Mouse (Mus musculus): ENCODE results near the gene Crnkl1. TPM values are rescaled to one million over a fixed set of nuclear protein-coding genes. Genes with fewer than 3 reads are reported as not detected.
"Not testable (repeated sequence)": the region's sequence is repeated elsewhere in the genome, so short reads cannot be mapped to it uniquely, and the experiment has no call there.

Crnkl1 gene
- polyA plus RNA-seq, 1 experiment from 2014 or later: 23.5 TPM

GRCm38 (mm10) chr2:145948402-145948954 is 13.7 kb upstream of the Crnkl1 start:
- no peak overlapping the region for H3K9ac ChIP-seq (ENCODE audit: low read depth, low read length)
- H3K27me3 ChIP-seq (ENCODE audit: control insufficient read depth, insufficient read depth, low read length): no peaks in the 10 kb centered on the region
- no peaks in the 10 kb centered on the region for H3K4me1 ChIP-seq (ENCODE audit: control insufficient read depth, insufficient read depth, low read length)
- no peak overlapping the region for H3K4me2 ChIP-seq
- no peak overlapping the region for H3K4me3 ChIP-seq (ENCODE audit: low read depth, low read length)
- H3K9me3 ChIP-seq (replicated peaks; ENCODE audit: control insufficient read depth, low read length): no peaks in the 10 kb centered on the region
- ATAC-seq (replicated peaks; ENCODE audit: insufficient number of reproducible peaks, low FRiP score, low TSS enrichment): no peak
- H3K36me3 ChIP-seq (ENCODE audit: control insufficient read depth, insufficient read depth, low read length): no peaks in the 10 kb centered on the region
- 73% methylated on average over 7 of the region's 7 CpGs for WGBS (ENCODE audit: insufficient replicate concordance)
- H3K27ac ChIP-seq (ENCODE audit: low read depth, low read length): no peak overlapping the region

GRCm38 (mm10) chr2:145944286-145944685 is 9.5 kb upstream of the Crnkl1 start:
- no peak for ATAC-seq (replicated peaks; ENCODE audit: insufficient number of reproducible peaks, low FRiP score, low TSS enrichment)
- H3K27me3 ChIP-seq (ENCODE audit: control insufficient read depth, insufficient read depth, low read length): no peaks in the 10 kb centered on the region
- H3K9me3 ChIP-seq (replicated peaks; ENCODE audit: control insufficient read depth, low read length): no peaks in the 10 kb centered on the region
- H3K36me3 ChIP-seq (ENCODE audit: control insufficient read depth, insufficient read depth, low read length): no peaks in the 10 kb centered on the region
- H3K4me2 ChIP-seq: no peak overlapping the region
- 81% methylated on average over 3 of the region's 3 CpGs for WGBS (ENCODE audit: insufficient replicate concordance)
- no peak overlapping the region for H3K27ac ChIP-seq (ENCODE audit: low read depth, low read length)
- no peaks in the 10 kb centered on the region for H3K4me1 ChIP-seq (ENCODE audit: control insufficient read depth, insufficient read depth, low read length)
- no peak overlapping the region for H3K9ac ChIP-seq (ENCODE audit: low read depth, low read length)
- no peak overlapping the region for H3K4me3 ChIP-seq (ENCODE audit: low read depth, low read length)

- ATAC-seq (replicated peaks; ENCODE audit: insufficient number of reproducible peaks, low FRiP score, low TSS enrichment): no peak
- Histone ChIP-seq H3K27me3 (ENCODE audit: control insufficient read depth, insufficient read depth, low read length) (no peaks in the 10 kb centered on the region), H3K4me2 (no peak overlapping the region), H3K36me3 (ENCODE audit: control insufficient read depth, insufficient read depth, low read length) (no peaks in the 10 kb centered on the region), H3K4me1 (ENCODE audit: control insufficient read depth, insufficient read depth, low read length) (no peaks in the 10 kb centered on the region), H3K27ac (ENCODE audit: low read depth, low read length) (no peak overlapping the region), H3K9ac (ENCODE audit: low read depth, low read length) (no peak overlapping the region), H3K9me3 (replicated peaks; ENCODE audit: control insufficient read depth, low read length) (no peaks in the 10 kb centered on the region), H3K4me3 (ENCODE audit: low read depth, low read length) (no peak overlapping the region)
- WGBS (ENCODE audit: insufficient replicate concordance): 55% methylated on average over 3 of the region's 3 CpGs
Observed at GRCm38 (mm10) chr2:145941403-145941802, 6.6 kb upstream of the Crnkl1 start.

- Histone ChIP-seq H3K9me3 (replicated peaks; ENCODE audit: control insufficient read depth, low read length) (no peaks in the 10 kb centered on the region), H3K4me2 (no peak overlapping the region; the same call in 1 of the 2 replicates), H3K36me3 (ENCODE audit: control insufficient read depth, insufficient read depth, low read length) (no peaks in the 10 kb centered on the region), H3K4me1 (ENCODE audit: control insufficient read depth, insufficient read depth, low read length) (peaks cover 8% of the 10 kb centered on the region), H3K4me3 (ENCODE audit: low read depth, low read length) (no peak overlapping the region), H3K27me3 (ENCODE audit: control insufficient read depth, insufficient read depth, low read length) (no peaks in the 10 kb centered on the region), H3K9ac (ENCODE audit: low read depth, low read length) (no peak overlapping the region), H3K27ac (ENCODE audit: low read depth, low read length) (peak overlapping the region; percentile 52; the same call in 1 of the 2 replicates)
- ATAC-seq (replicated peaks; ENCODE audit: insufficient number of reproducible peaks, low FRiP score, low TSS enrichment): no peak
- WGBS (ENCODE audit: insufficient replicate concordance): 52% methylated on average over 8 of the region's 8 CpGs
Observed at GRCm38 (mm10) chr2:145936975-145937374, 2.2 kb upstream of the Crnkl1 start.

GRCm38 (mm10) chr2:145920941-145921650 is 13.7 kb downstream of the Crnkl1 start:
- Histone ChIP-seq H3K4me1 (ENCODE audit: control insufficient read depth, insufficient read depth, low read length) (no peaks in the 10 kb centered on the region), H3K36me3 (ENCODE audit: control insufficient read depth, insufficient read depth, low read length) (peaks cover 27% of the 10 kb centered on the region)
- 94% methylated on average over 8 of the region's 8 CpGs for WGBS (ENCODE audit: insufficient replicate concordance)

GRCm38 (mm10) chr2:145905884-145906283 is 28.9 kb downstream of the Crnkl1 start:
- 41% methylated on average over 4 of the region's 4 CpGs for WGBS (ENCODE audit: insufficient replicate concordance)
- ATAC-seq (replicated peaks; ENCODE audit: insufficient number of reproducible peaks, low FRiP score, low TSS enrichment); H3K9ac ChIP-seq (ENCODE audit: low read depth, low read length); H3K9me3 ChIP-seq (replicated peaks; ENCODE audit: control insufficient read depth, low read length); H3K27ac ChIP-seq (ENCODE audit: low read depth, low read length); H3K27me3 ChIP-seq (ENCODE audit: control insufficient read depth, insufficient read depth, low read length); H3K4me2 ChIP-seq; H3K4me3 ChIP-seq (ENCODE audit: low read depth, low read length): not testable (repeated sequence)
- Histone ChIP-seq H3K4me1 (ENCODE audit: control insufficient read depth, insufficient read depth, low read length) (peaks cover 14% of the 10 kb centered on the region), H3K36me3 (ENCODE audit: control insufficient read depth, insufficient read depth, low read length) (peaks cover 10% of the 10 kb centered on the region)

More at GRCm38 (mm10) chr2:145920941-145921650, 13.7 kb downstream of the Crnkl1 start:
- Histone ChIP-seq H3K27ac (ENCODE audit: low read depth, low read length) (no peak overlapping the region), H3K4me2 (no peak overlapping the region), H3K4me3 (ENCODE audit: low read depth, low read length) (no peak overlapping the region), H3K9me3 (replicated peaks; ENCODE audit: control insufficient read depth, low read length) (no peaks in the 10 kb centered on the region), H3K9ac (ENCODE audit: low read depth, low read length) (no peak overlapping the region), H3K27me3 (ENCODE audit: control insufficient read depth, insufficient read depth, low read length) (no peaks in the 10 kb centered on the region)
- no peak for ATAC-seq (replicated peaks; ENCODE audit: insufficient number of reproducible peaks, low FRiP score, low TSS enrichment)

- Histone ChIP-seq H3K27me3 (ENCODE audit: control insufficient read depth, insufficient read depth, low read length) (no peaks in the 10 kb centered on the region), H3K27ac (ENCODE audit: low read depth, low read length) (peak overlapping the region; percentile 17; the same call in 1 of the 2 replicates), H3K4me3 (ENCODE audit: low read depth, low read length) (no peak overlapping the region), H3K9ac (ENCODE audit: low read depth, low read length) (no peak overlapping the region), H3K9me3 (replicated peaks; ENCODE audit: control insufficient read depth, low read length) (no peaks in the 10 kb centered on the region), H3K36me3 (ENCODE audit: control insufficient read depth, insufficient read depth, low read length) (peaks cover 9% of the 10 kb centered on the region), H3K4me1 (ENCODE audit: control insufficient read depth, insufficient read depth, low read length) (peaks cover 14% of the 10 kb centered on the region), H3K4me2 (0 out of 2 replicates have a peak overlapping the region, but pooled peaks have one; percentile 85)
- no peak for ATAC-seq (replicated peaks; ENCODE audit: insufficient number of reproducible peaks, low FRiP score, low TSS enrichment)
- WGBS (ENCODE audit: insufficient replicate concordance): 76% methylated on average over 6 of the region's 6 CpGs
Observed at GRCm38 (mm10) chr2:145905156-145905555, 29.7 kb downstream of the Crnkl1 start.

GRCm38 (mm10) chr2:145903983-145904616 is 30.7 kb downstream of the Crnkl1 start:
- Histone ChIP-seq H3K9ac (ENCODE audit: low read depth, low read length) (peak overlapping the region; percentile 97), H3K4me1 (ENCODE audit: control insufficient read depth, insufficient read depth, low read length) (peaks cover 14% of the 10 kb centered on the region), H3K36me3 (ENCODE audit: control insufficient read depth, insufficient read depth, low read length) (peaks cover 3% of the 10 kb centered on the region), H3K4me2 (peak overlapping the region; percentile 85), H3K4me3 (ENCODE audit: low read depth, low read length) (peak overlapping the region; percentile 98), H3K27me3 (ENCODE audit: control insufficient read depth, insufficient read depth, low read length) (no peaks in the 10 kb centered on the region), H3K9me3 (replicated peaks; ENCODE audit: control insufficient read depth, low read length) (no peaks in the 10 kb centered on the region), H3K27ac (ENCODE audit: low read depth, low read length) (0 out of 2 replicates have a peak overlapping the region, but pooled peaks have one; percentile 15)
- WGBS (ENCODE audit: insufficient replicate concordance): 25% methylated on average over 12 of the region's 12 CpGs
- ATAC-seq (replicated peaks; ENCODE audit: insufficient number of reproducible peaks, low FRiP score, low TSS enrichment): no peak
